Mouse (Mus musculus) fat pad, adult 2 months (tissue): ENCODE results near the gene Gba.

Experiments used
- DNase-seq: peaks from one replicate; pipeline ENCODE4 v3.0.0-alpha.2; 2011; ENCODE audit warnings: low read depth, low spot score; ENCODE audit errors: extremely low read depth

Gene Gba

GRCm38 (mm10) chr3:89237682-89238081 is 35.0 kb downstream of the Gba start:
- DNase-seq, result no peak

GRCm38 (mm10) chr3:89238494-89238893 is 35.8 kb downstream of the Gba start:
- DNase-seq, result no peak

GRCm38 (mm10) chr3:89242331-89242895 is 39.7 kb downstream of the Gba start:
- DNase-seq, result no peak

GRCm38 (mm10) chr3:89243609-89244008 is 40.9 kb downstream of the Gba start:
- DNase-seq, result no peak

GRCm38 (mm10) chr3:89244158-89244981 is 41.6 kb downstream of the Gba start:
- no peak for DNase-seq

- DNase-seq, result no peak
These were observed 42.4 kb downstream of the Gba start for GRCm38 (mm10) chr3:89244982-89245687.

- no peak for DNase-seq
These were observed 43.0 kb downstream of the Gba start, which contains the start of gene Krtcap2 for GRCm38 (mm10) chr3:89245688-89246171. Gene Krtcap2, plus strand, starts transcription at chr3:89245966.

GRCm38 (mm10) chr3:89246261-89247100 is 43.8 kb downstream of the Gba start, which contains the start of gene Trim46:
Gene Trim46, minus strand, starts transcription at chr3:89246309.
- DNase-seq, result no peak

- DNase-seq, result no peak
These were observed 44.7 kb downstream of the Gba start for GRCm38 (mm10) chr3:89247466-89247865.

- no peak for DNase-seq
These were observed 47.8 kb downstream of the Gba start for GRCm38 (mm10) chr3:89250435-89251040.

- DNase-seq, result no peak
These were observed 48.7 kb downstream of the Gba start for GRCm38 (mm10) chr3:89251365-89251895.

GRCm38 (mm10) chr3:89254994-89255393 is 52.3 kb downstream of the Gba start:
- DNase-seq, result no peak

GRCm38 (mm10) chr3:89256177-89256576 is 53.4 kb downstream of the Gba start:
- DNase-seq, result no peak
